Mouse (Mus musculus) liver, adult 2 months (tissue): ENCODE measurements around the gene Cyp19a1.

Source experiments
- CTCF ChIP-seq: fragments of 200-500 bp; IDR thresholded peaks from 2 replicates; pipeline ENCODE4 v1.5.1; 2011; ENCODE audit warnings: low read depth, low read length, control low read depth
- POLR2A ChIP-seq: fragments of 200-500 bp; IDR thresholded peaks from 2 replicates; pipeline ENCODE4 v1.6.1; 2011; ENCODE audit warnings: low read length, control low read depth; ENCODE audit not compliant: insufficient read depth; ENCODE audit errors: extremely low read depth

- TF ChIP-seq POLR2A (no peak), CTCF (no peak)
Measured at GRCm38 (mm10) chr9:54286331-54286987, 18.5 kb upstream of the Cyp19a1 start, which contains the start of gene Gldn.
